Mouse (Mus musculus) retina, postnatal 1 day (tissue): Measurements from ENCODE around the gene Tmem151b.

Source experiments
- DNase-seq: peaks from one replicate; pipeline ENCODE4 v3.0.0-alpha.2; 2012

Gene Tmem151b

DNA sequence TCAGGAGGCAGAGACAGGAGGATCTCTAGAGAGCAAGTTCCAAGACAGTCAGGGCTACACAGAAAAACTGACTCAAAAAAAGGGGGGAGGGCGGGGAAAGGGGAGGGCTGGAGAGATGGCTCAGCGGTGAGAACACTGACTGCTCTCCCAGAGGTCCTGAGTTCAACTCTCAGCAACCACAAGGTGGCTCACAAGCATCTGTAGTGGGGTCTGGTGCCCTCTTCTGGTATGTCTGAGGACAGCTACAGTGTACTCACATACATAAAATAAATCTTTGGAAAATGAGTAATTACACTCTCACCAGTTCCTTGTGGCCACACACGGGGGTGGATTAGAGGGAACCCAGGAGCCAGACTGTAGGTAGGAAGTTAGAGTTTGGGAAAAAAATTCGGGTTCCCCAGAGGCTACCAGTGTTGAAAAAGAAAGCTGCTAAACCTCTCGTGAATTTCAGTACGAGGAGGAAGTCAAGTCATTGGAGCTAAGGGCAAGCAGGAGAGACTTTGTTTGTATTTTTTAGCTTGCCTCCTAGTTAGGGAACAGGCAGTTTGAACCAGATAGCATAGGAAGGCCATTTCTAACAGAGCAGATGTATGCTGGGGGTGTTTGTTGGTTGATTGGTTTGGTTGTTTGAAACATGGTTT lies 33.4 kb upstream of the Tmem151b start:
- DNase-seq: no peak

DNA sequence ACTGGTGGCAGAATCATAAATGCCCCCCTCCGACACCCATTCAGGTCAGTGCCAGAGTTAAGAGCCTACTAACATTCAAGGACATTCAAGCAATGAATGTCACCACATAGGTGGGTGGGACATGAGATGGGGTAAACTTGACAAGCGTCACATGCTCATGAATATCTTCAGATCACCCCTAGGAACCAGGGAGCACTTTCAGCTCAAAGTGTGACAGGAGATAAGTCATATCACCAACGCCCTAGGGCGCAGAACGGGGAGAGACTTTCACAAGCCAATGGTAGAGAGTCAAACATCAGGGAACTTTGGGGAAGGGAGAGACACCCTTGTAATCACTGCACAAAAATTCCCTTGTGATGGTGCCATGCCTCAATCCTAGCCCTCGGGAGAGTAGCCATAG lies 32.7 kb upstream of the Tmem151b start:
- DNase-seq: no peak

DNA sequence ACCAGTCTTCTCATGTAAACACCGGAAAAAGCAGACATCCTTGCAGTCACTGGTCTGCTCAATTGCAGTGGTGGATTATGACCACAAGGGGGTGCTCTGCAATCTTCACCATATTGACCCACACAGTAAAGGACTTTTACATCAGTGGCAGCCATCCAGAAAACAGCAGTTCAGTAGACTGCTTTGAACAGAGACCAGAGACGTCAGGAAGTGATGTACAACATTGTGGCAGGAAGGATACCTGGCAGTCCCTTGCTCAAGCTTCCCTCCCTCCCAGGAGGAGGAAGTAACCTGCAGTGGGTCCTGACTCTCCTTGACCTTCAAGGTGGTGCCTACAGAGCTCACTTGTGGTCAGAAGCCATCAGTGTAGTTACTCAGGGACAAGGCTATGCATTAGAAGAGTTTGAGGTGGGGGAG lies 32.1 kb upstream of the Tmem151b start:
- peak; percentile 89 for DNase-seq

DNA sequence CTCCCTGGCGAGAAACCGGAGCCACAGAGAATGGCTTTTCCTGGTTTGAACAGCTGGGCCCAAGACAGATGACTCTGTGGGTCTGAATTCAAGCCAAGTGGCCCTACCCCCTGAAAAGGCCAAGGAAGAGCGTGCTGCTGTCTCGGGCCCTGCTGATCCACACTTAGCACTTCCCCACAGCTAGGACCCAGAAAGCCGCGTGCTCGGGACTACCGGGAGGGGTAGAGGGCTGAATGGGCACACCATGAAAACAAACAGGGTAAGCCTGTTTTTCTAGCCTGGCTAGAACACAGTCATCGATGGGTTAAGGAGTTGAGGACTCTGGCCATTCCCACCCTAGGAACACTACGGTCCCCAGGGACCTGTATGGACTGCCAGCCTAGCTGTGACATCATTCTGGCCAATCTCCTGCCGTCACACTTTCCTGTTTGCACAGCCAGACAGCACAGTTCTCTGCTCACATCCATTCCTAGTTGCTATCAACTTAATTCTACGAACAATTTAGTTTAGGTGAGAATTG lies 31.5 kb upstream of the Tmem151b start:
- DNase-seq: no peak

DNA sequence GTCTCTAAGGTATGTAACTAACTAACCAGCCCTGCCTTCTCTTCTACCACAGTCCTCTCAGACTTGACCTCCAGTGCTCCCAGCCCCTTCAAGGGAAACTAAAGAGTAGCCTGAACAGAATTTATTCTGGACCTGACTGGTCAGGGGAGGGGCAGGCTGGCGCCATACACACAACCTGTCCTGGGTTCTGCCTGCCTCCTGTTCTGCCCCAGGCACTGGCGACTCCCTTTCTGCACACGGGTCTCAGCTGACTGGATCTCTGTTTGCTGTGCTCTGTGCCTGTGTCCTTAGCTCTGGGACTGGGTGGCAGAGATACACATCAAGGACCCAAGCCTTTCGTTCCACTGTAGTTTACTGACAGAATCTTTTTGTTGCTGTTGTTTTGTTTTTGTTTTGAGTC lies 30.1 kb upstream of the Tmem151b start:
- no peak for DNase-seq

DNA sequence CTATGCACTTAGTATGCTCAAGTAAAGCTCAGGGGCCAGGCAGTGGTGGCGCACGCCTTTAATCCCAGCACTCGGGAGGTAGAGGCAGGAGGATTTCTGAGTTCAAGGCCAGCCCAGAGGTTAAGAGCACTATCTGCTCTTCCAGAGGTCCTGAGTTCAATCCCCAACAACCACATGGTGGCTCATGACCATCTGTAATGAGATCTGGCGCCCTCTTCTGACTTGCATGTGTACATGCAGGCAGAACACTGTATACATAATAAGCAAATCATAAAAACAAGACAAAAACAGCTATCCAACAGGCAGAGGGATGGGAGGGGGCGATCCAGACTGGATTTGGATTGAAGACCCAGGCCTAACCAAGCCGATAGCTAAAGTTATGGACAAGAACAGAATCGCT lies 29.4 kb upstream of the Tmem151b start:
- DNase-seq: peak; percentile 49

DNA sequence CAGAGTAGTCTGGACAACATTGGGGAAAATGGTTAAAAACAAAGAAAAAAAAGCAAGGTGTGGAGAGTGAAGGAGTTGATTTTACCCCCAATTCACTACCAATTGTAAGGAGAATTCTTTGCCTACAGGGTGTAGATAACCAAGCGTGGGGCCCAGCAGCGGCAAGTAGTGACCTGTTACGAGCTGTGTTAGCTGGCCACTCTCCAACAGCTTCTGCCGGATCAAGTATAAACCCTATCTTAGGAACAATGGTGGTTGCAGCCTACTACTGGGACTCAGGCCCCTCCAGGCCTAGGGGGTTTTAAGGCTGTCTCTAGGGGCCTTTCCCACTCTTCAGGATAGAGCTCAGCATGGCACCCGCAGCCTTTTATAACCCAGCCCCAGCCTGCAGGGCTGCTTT lies 28.8 kb upstream of the Tmem151b start:
- no peak for DNase-seq

DNA sequence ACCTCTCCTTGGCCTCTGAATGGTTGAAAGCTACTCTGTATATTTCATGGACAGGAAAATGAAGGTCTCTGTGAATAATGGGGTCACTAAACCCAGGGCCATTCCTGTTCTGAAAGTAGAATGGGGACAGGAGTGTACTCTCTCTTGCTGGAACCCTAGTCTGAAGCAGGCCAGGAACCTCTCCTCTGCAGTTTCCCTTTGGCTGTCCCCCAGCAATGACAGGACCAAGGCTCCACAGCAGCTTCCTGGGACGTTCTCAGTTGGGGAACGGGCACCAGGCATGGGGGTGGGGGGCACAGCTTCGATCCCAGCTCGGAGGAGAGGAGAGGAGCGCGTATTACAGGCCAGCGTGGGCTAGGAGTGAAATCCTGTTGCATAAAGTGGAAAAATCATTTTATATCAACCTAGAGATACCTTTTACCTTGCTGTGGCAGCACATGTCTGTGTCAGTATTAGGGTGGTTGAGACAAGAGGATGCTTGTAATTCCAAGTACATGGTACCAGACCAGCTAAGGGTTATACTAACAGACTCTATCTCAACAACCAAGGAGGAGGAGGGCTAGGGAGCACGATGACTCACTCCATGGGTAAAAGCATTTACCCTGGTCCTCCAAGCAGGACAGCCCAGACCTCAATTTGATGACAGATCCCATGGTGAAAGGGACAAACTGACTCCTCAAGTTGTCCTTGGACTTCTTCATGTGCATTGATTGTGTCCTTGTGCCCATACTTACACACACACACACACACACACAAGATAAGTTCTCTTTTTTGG lies 25.8 kb upstream of the Tmem151b start:
- DNase-seq: no peak

DNA sequence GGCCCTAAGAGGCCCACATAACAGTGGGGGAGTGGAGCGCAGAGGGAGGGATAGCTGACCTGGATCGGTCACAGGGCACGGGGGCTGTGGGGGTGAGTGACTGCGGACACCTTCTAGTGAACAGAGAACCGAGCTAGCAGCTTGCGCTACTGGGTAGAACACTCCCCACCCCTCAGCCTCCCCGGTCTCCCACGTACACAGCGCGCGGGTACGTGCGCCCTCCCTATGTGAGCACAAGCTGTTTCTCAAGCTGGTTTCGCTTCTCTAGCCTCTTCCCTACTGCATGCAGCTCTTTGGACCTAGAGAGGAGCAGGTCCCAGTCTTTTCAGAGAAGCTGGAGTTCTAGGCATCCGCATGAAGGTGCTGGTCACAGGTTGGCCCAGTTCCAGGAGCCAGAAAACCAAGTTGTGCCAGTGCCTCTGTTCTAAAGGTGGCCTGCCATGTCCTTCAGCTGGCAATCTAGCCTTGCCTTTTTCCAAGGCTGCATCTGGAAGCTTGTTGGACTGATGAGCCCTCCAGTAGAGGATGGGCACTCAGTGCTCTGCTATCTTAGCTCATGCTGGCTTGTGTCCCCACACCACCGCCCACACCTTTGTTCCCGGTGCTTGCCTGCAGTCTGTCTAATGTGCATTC lies 24.8 kb upstream of the Tmem151b start:
- DNase-seq: no peak

DNA sequence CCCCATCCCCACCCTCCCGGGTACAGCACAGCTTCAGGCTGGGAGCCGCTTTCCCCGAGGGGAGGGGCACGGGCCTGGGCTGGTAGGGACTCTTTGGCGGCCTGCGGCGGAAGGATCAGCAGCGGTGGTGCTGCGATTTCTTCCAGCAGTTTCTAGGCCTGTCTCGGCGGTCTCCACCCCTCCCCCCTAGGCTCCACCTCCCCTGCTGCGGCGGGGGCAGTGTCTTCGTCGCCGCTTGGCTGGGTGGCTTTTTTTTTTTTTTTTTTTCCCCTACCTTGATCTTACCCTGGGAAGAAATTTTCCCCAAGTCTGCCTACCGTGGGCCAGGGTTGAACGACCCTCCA lies 24.3 kb upstream of the Tmem151b start:
- DNase-seq: peak; percentile 96

DNA sequence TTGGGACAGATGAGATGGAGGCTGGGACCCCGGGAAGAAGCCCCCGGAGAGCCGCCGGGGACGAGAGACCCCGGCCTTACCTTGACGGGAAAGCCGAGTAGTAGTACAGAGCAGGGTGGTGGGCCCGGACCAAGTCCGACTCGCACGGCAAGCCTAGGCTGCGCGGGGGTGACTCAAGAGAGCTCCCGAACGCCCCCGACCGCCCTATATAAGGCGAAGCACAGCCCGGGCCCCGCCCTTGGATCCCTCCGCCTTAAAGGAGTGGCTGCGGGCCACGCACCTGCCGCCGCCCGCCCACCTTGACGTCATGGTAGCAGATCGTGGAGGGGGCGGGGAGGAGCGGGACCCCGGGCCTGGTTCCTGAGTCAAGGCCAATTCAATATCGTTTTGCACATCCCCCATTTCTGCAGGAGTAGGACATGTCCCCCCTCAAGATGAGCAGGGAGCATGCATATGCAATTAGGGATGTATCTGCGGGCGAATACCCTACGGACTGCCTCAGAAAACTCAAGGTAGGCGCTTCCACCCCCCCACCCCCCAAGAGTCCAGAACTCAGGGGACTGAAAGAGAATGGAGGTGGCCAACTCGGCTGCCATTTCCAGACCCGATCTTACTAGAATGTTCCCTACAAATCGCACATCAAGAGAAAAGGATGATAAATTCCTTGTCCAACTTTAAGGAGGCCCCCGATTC lies 23.8 kb upstream of the Tmem151b start, which contains the start of gene Hsp90ab1:
TSS of gene Hsp90ab1 (minus strand) at position 185 of the 693 bp plus-strand sequence.
- peak; percentile 99 for DNase-seq

DNA sequence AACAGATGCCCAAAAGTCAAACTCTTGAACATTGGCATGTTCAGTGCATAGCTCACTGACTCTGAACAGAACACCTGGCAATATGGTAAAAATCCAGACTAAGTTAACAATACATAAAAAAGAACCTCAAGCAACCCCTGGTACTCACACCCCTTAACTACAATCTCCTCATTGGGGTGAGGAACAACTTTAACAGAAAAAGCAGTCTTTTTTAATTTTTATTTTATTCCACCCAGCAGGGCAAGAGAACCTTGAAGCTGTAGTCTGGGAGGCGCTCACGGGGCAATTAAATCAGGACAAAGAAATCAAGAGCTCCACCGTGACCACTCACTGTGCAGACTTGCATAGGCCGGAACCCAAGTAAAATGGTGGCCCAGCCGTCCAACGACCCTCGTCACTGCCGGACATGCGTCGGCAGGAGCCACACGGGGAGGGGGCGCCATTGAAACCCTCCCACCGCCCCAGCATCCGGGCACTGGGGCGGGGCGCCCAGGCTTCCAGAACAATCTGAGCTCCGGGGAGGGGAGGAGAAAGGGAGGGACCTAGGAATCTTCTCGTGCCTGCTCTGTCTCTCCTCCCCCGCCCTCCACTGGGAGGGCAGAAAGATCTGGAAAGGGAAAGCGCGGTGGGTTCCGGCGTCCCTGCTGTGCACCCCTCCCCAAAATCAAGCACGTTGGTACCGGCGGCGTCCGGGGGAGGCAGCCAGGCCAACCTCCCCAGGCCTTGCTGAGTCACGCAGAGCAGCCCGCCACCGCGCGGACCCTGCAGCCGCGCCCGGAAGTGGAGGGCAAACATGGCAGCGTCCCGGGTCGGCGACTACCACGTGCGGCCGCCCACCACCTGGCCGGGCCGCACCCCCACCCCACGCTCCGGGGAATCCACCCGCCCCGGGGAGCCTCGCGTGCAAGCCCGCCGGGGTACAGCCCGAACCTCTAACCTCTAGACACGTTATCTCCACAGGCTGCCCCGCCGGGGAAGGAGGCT lies 22.9 kb upstream of the Tmem151b start:
- peak; percentile 94 for DNase-seq

DNA sequence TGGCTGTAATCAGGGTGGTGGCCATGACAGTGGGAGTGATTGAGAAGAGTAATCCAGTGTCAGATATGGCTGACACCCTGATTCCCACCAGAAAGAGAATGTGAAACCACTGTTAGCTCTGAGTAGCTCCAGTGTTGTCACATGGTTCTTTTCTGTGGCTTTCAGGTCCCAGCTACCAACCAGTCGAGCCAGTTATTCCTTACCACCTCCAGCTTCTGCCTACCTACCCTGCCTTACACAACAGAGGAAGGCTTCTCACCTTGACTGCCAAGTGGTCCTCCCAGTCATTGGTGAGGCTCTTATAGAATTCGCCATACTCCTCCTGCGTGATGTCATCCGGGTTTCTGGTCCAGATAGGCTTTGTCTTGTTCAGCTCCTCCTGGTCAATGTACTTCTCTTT lies 20.5 kb upstream of the Tmem151b start:
- no peak for DNase-seq

DNA sequence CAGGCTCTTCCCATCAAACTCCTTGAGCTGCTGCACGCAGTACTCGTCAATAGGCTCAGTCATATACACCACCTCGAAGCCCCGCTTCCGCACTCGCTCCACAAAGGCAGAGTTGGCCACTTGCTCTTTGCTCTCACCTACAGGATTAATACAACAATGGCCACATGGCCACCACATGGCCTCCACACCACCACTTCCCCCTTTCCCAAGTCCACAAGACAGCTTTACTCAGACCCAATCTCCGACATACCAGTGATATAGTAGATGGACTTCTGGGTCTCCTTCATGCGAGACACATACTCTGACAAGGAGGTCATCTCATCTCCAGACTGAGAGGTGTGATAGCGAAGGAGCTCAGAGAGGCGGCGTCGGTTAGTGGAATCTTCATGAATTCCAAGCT lies 19.5 kb upstream of the Tmem151b start:
- no peak for DNase-seq

DNA sequence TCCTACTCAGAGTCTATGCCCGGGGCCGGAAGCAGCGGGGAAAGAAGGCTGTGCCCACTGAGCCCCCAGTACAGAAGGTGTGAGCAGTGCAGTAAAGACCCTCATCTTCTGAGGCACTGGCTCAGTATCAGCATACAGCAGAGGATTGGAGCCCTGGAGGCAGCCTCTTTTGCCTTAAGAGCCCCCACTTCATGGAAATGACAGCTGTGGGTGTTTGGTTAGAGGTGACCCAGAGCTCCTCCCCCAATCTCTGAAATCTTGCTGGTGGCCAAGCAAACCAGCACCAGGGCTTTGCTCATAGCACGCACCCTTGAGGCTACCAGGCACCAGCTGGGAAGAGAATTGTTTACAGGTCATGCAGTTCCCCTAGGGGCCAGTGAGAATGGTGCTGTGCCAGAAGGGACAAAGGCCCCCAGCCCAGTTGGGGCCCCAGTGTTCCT lies 17.7 kb upstream of the Tmem151b start:
- no peak for DNase-seq

DNA sequence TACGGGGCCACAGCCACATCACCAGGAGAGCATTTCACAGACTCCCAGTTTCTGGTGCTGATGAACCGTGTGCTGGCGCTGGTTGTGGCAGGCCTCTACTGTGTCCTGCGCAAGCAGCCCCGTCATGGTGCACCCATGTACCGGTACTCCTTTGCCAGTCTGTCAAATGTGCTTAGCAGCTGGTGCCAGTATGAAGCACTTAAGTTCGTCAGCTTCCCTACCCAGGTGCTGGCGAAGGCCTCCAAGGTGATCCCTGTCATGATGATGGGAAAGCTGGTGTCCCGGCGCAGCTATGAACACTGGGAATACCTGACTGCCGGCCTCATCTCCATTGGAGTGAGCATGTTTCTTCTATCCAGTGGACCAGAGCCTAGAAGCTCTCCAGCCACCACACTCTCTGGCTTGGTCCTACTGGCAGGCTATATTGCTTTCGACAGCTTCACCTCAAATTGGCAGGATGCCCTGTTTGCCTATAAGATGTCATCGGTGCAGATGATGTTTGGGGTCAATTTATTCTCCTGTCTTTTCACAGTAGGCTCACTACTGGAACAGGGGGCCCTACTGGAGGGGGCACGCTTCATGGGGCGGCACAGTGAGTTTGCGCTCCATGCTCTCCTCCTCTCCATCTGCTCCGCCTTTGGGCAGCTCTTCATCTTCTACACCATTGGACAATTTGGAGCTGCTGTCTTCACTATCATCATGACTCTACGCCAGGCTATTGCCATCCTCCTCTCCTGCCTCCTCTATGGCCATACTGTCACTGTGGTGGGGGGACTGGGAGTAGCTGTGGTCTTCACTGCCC lies 17.1 kb upstream of the Tmem151b start:
- DNase-seq: no peak

DNA sequence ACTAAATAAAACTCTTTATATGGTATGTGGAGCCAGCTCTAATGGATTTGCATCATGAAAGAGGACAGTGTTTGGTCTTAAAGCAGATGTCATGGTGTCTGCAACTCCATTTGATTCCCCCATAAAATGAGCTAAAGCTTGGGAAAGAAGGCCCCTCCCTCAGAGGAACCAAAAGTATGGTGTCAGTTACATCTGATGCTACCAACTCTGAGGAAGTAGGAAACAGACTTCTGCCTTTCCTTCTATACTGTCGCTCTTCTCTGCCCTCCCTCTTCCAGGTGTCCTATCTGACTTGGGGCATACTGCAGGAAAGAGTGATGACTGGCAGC lies 16.5 kb upstream of the Tmem151b start:
- no peak for DNase-seq

DNA sequence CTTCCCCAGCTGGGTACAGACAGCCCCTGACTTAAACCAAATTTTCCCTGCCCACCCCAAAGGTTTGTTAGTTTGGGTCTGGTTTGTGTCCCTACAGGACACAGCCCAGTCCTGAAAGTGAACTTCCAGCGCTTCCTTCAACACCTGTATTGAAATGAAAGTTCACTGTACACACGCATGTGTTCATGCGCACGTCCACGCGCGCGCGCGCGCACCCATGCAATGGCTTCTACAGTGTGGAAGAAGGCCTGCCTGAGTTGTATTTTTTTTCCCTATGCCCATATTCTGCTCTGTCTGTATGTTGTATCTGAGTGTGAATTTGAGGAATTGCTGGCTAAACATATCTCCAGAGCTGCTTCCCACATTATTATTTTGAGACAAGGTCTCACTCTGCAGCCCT lies 15.6 kb upstream of the Tmem151b start:
- DNase-seq: no peak

DNA sequence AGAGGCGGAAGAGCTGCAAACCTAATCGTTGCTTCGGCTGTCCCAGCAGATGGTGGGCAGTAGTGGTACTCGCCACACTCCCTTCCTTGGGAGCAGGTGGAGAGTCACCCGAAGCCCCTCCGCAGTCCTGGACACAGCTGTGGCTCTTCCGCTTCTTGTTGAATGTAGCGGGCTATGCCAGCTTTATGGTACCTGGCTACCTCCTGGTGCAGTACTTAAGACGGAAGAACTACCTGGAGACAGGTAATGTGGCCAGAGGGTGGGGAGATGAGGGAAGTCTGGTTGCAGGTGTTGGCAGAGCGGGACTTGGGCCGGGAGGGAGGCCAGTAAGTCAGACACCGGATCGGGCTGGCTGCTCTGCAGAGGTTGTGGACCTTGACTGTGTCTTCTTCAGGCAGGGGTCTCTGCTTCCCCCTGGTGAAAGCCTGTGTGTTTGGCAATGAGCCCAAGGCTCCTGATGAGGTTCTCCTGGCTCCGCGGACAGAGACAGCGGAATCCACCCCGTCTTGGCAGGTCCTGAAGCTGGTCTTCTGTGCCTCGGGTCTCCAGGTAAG lies 15.1 kb upstream of the Tmem151b start:
- peak; percentile 38 for DNase-seq

DNA sequence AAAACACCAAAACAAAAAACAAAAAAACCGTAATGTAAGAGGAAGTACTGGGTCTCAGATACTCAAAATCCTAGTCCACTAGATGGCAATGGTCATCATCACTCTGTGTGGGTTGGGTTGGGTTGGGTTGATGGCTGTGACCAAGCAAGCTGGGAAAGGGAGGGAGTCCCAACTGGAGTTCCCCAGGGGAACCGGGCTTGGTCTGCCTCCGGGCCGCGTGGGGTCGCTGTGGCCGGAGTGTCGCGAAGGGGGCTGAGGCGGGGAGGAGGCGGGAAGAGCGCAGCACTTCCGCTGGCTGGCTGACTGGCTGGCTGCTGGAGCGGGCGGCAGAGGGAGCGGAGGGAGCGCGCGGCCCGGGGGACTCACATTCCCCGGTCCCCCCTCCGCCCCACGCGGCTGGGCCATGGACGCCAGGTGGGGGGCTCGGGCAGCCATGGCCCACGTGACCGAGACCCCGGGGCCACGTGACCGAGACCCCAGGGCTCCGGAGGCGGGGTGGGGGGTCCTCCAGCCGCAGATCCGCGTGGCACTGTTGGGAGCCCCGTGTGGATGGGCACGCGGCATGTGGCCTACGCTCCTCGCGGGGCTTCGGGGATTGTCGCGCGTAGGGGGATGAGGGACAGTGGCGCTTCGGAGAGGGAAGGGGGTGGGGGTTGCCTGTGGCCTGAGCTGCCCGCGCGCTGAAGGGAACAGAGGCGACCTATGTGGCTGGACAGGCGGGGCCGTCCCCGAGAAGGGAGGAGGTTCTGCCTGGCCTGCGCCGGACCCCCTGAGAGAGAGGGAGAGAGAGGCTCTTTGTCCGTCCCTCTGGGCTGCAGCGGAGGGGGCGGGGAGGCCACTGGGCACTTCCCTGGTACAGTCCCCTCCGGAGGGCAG lies 14.4 kb upstream of the Tmem151b start, which contains the start of gene Slc35b2:
TSS of gene Slc35b2 (plus strand) at position 220 of the 876 bp plus-strand sequence.
- peak; percentile 97 for DNase-seq
